Mouse (Mus musculus): Measurements from ENCODE around the gene Dyrk1b. TPM values are rescaled to one million over a fixed set of nuclear protein-coding genes. Genes with fewer than 3 reads are reported as not detected.

Dyrk1b gene
- polyA plus RNA-seq, 2 experiments: 13.8 to 26.0 TPM

DNA sequence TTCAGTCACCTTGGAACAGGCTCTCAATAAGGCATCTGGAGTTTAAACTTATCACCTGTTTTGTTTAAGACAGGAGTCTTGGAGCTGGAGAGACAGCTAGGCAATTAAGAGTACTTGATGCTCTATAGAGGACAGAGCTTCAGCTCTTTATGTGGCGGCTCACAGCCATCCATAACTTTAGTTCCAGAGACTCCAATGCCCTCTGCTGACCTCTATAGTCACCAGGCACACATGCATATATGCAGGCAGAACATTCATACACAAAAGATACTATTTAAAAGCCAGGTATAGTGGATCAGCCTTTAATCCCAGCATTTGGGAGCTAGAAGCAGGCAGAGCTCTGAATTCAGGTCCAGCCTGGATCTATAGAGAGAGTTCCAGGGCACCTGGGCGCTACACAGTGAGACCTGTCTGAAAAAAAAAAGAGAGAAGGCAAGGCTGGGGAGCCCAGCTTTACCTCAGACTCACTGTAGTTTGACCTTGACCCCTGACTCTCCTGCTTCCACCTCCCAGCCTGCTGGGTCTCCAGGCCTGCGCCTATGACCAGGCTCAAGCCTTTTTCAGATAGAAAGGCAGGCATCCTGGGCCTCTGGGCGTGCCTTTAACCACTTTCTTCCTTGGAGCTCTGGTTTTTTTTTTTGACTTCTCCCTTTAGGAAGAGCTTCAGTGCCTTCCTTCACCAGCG, 16.3 kb downstream of the Dyrk1b start:
- H3K36me3 ChIP-seq (ENCODE audit: control insufficient read depth, insufficient read depth, low read length): peaks cover 40% of the 10 kb centered on the region
- H3K9ac ChIP-seq (ENCODE audit: low read depth, low read length, severe bottlenecking): no peak overlapping the region
- H3K27ac ChIP-seq (replicated peaks; ENCODE audit: low read depth, low read length): no peak overlapping the region
- WGBS: 85% methylated on average over 5 of the region's 5 CpGs
- no peaks in the 10 kb centered on the region for H3K27me3 ChIP-seq (ENCODE audit: control insufficient read depth, insufficient read depth, low read length)
- no peak for TF ChIP-seq POLR2A (IDR thresholded peaks at IDR 0.05; ENCODE audit: borderline replicate concordance, extremely low read depth, insufficient read depth, insufficient read length)
- H3K4me1 ChIP-seq (ENCODE audit: control insufficient read depth, insufficient read depth, low read length): no peaks in the 10 kb centered on the region
- H3K9me3 ChIP-seq (ENCODE audit: control insufficient read depth, low read length): no peaks in the 10 kb centered on the region
- no peak for ATAC-seq (ENCODE audit: low FRiP score, low read depth)
- H3K4me2 ChIP-seq (replicated peaks; ENCODE audit: low read depth, low read length, severe bottlenecking): no peak overlapping the region
- H3K4me3 ChIP-seq (replicated peaks; ENCODE audit: low read length): no peak overlapping the region
- DNase-seq (ENCODE audit: low spot score): no peak

DNA sequence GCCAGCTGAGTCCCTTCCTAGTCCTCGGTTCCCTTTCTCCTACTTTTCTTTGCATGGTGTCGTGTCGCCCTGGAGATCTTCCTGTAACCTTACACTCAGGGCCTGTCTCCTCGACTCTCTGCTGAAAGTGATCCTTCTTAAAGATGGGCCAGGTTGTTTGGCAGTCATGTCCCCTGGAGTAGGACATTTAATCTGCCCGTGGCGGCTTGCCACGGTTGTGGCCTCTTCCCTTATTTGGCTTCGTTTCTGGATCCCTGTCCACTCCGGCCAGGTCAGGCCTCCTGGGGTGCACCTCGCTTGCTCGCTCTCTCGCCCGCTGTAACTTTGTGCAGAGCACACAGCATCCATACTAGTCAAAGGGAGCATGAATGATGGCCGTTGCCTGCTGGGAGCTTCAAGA, 17.3 kb downstream of the Dyrk1b start:
- no peak for TF ChIP-seq POLR2A (IDR thresholded peaks at IDR 0.05; ENCODE audit: borderline replicate concordance, extremely low read depth, insufficient read depth, insufficient read length)

DNA sequence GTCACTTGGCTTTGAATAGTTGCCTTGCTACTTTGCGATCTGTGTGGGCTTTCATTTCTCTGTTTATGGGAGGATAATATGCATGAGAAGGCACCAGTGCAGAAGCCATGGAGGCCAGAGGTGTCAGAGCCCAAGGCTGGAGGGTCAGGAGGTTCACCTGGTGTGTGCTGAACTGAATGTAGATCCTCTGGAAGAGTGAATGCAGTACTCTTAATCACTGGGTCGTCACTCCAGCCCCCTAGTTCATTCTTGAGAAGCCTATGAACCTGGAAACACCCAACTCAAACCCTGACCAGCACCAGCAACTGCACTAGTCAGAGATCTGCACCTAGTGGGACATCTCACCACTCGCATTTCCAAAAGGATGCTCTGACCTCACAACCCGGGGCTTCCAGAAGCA, 19.8 kb downstream of the Dyrk1b start:
- H3K27me3 ChIP-seq (ENCODE audit: control insufficient read depth, insufficient read depth, low read length): no peaks in the 10 kb centered on the region
- no peak overlapping the region for H3K4me3 ChIP-seq (replicated peaks; ENCODE audit: low read length)
- H3K9ac ChIP-seq (ENCODE audit: low read depth, low read length, severe bottlenecking): no peak overlapping the region
- no peaks in the 10 kb centered on the region for H3K9me3 ChIP-seq (ENCODE audit: control insufficient read depth, low read length)
- ATAC-seq (ENCODE audit: low FRiP score, low read depth) (no peak), DNase-seq (ENCODE audit: low spot score) (no peak)
- H3K4me1 ChIP-seq (ENCODE audit: control insufficient read depth, insufficient read depth, low read length): no peaks in the 10 kb centered on the region
- 70% methylated on average over 4 of the region's 4 CpGs for WGBS
- no peak overlapping the region for H3K27ac ChIP-seq (replicated peaks; ENCODE audit: low read depth, low read length)
- no peak overlapping the region for H3K4me2 ChIP-seq (replicated peaks; ENCODE audit: low read depth, low read length, severe bottlenecking)
- peaks cover 11% of the 10 kb centered on the region; the same call in 1 of the 2 replicates for H3K36me3 ChIP-seq (ENCODE audit: control insufficient read depth, insufficient read depth, low read length)
- no peak for TF ChIP-seq POLR2A (IDR thresholded peaks at IDR 0.05; ENCODE audit: borderline replicate concordance, extremely low read depth, insufficient read depth, insufficient read length)

More for the DNA sequence above, 17.3 kb downstream of the Dyrk1b start:
- Histone ChIP-seq H3K4me2 (replicated peaks; ENCODE audit: low read depth, low read length, severe bottlenecking) (no peak overlapping the region), H3K27ac (replicated peaks; ENCODE audit: low read depth, low read length) (no peak overlapping the region), H3K27me3 (ENCODE audit: control insufficient read depth, insufficient read depth, low read length) (no peaks in the 10 kb centered on the region), H3K9me3 (ENCODE audit: control insufficient read depth, low read length) (no peaks in the 10 kb centered on the region), H3K4me3 (replicated peaks; ENCODE audit: low read length) (no peak overlapping the region), H3K4me1 (ENCODE audit: control insufficient read depth, insufficient read depth, low read length) (no peaks in the 10 kb centered on the region), H3K36me3 (ENCODE audit: control insufficient read depth, insufficient read depth, low read length) (peaks cover 32% of the 10 kb centered on the region), H3K9ac (ENCODE audit: low read depth, low read length, severe bottlenecking) (no peak overlapping the region)
- ATAC-seq (ENCODE audit: low FRiP score, low read depth) (no peak), DNase-seq (ENCODE audit: low spot score) (no peak)
- 78% methylated on average over 14 of the region's 14 CpGs for WGBS

DNA sequence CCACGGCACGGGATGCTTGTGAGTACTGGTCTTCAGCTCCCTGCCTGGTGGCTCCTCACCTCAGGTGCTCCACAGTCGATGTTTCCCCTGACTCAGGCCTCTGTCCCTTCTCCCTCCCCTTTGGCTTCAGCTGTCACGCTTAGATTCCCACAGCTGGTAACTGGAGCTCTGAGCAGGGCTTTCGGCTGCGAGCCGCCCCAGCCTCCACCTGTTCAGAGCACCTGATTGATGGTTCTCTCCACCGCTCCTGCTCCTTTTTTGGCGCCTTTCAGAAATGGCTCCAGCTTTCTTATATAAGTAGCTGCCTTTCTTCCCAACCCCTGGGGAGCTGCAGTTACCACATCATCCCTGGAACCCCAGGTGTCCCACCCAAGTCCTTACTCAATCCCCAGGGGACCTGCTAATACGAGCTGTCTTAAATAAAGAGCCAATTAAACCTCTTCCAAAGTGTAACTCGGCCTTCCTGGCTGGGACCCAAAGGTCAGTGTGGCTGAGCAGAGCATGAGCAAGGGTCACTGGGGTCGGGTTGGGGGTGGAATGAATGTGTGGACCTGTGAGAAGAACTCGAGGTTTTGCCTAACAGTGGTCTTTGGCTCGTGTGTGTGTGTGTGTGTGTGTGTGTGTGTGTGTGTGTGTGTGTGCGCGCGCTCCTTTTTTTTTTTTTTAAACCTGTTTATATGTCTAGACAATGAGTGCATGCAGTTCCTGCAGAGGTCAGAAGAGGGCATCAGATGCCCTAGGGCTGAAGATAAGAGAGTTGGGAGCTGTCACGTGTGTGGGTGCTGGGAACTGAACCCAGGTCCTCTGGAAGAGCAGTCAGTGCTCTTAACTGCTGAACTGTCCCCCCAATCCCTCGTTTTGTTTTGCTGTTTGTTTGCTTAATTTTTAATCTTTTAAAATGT, 24.2 kb downstream of the Dyrk1b start:
- H3K9ac ChIP-seq (ENCODE audit: low read depth, low read length, severe bottlenecking): no peak overlapping the region
- no peak overlapping the region for H3K4me3 ChIP-seq (replicated peaks; ENCODE audit: low read length)
- no peaks in the 10 kb centered on the region for H3K4me1 ChIP-seq (ENCODE audit: control insufficient read depth, insufficient read depth, low read length)
- H3K4me2 ChIP-seq (replicated peaks; ENCODE audit: low read depth, low read length, severe bottlenecking): no peak overlapping the region
- H3K9me3 ChIP-seq (ENCODE audit: control insufficient read depth, low read length): no peaks in the 10 kb centered on the region
- no peaks in the 10 kb centered on the region for H3K36me3 ChIP-seq (ENCODE audit: control insufficient read depth, insufficient read depth, low read length)
- no peak overlapping the region for H3K27ac ChIP-seq (replicated peaks; ENCODE audit: low read depth, low read length)
- no peak for TF ChIP-seq POLR2A (IDR thresholded peaks at IDR 0.05; ENCODE audit: borderline replicate concordance, extremely low read depth, insufficient read depth, insufficient read length)
- no peaks in the 10 kb centered on the region for H3K27me3 ChIP-seq (ENCODE audit: control insufficient read depth, insufficient read depth, low read length)
- DNase-seq (ENCODE audit: low spot score) (peak; percentile 18), ATAC-seq (ENCODE audit: low FRiP score, low read depth) (peak; percentile 39; the same call in 1 of the 2 replicates)
- 61% methylated on average over 18 of the region's 19 CpGs for WGBS

DNA sequence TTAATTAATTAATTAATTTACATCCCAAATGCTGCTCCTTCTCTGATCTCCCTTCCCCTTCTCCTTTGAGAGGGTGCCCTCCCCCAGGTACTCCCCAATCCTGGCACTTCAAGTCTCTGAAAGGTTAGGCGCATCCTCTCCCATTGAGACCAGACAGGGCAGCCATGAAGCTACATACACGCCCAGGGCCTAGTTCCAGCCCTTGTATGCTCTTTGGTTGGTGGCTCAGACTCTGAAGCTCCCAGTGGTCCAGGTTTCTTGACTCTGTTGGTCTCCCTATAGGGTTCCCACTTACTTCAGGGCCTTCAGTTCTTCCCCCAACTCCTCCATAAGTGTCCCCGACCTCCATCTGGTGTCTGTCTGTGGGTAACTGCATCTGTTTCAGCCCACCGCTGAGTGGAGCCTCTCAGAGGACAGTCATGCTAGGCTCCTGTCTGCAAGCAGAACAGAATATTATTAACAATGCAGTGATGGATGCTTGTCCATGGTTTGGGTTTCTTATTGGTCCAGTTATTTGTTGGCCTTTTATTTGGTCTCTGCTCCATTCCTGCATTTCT, 26.9 kb downstream of the Dyrk1b start:
- no peaks in the 10 kb centered on the region for H3K9me3 ChIP-seq (ENCODE audit: control insufficient read depth, low read length)
- no peak for DNase-seq (ENCODE audit: low spot score)
- TF ChIP-seq POLR2A (IDR thresholded peaks at IDR 0.05; ENCODE audit: borderline replicate concordance, extremely low read depth, insufficient read depth, insufficient read length): no peak

More for the DNA sequence above, 26.9 kb downstream of the Dyrk1b start:
- no peaks in the 10 kb centered on the region for H3K36me3 ChIP-seq (ENCODE audit: control insufficient read depth, insufficient read depth, low read length)
- no peak overlapping the region for H3K4me3 ChIP-seq (replicated peaks; ENCODE audit: low read length)
- H3K4me2 ChIP-seq (replicated peaks; ENCODE audit: low read depth, low read length, severe bottlenecking): no peak overlapping the region
- H3K4me1 ChIP-seq (ENCODE audit: control insufficient read depth, insufficient read depth, low read length): no peaks in the 10 kb centered on the region
- H3K9ac ChIP-seq (ENCODE audit: low read depth, low read length, severe bottlenecking): no peak overlapping the region
- no peaks in the 10 kb centered on the region for H3K27me3 ChIP-seq (ENCODE audit: control insufficient read depth, insufficient read depth, low read length)
- no peak for ATAC-seq (ENCODE audit: low FRiP score, low read depth)
- 69% methylated on average over 4 of the region's 4 CpGs for WGBS
- no peak overlapping the region for H3K27ac ChIP-seq (replicated peaks; ENCODE audit: low read depth, low read length)
